Mouse (Mus musculus) forebrain, embryonic 11.5 days (tissue): ENCODE data around the gene Lama1. TPM values are rescaled to one million over a fixed set of nuclear protein-coding genes. Genes with fewer than 3 reads are reported as not detected.

Experiments
- ATAC-seq: fragments of 200-750 bp; cut with Nextera tagmentation; replicated peaks from 2 replicates; pipeline ENCODE4 v1.8.0; 2017; ENCODE audit warnings: moderate TSS enrichment; ENCODE audit not compliant: low FRiP score
- DNase-seq: peaks from one replicate; pipeline ENCODE4 v3.0.0-alpha.2; 2017; ENCODE audit warnings: low spot score
- H3K27ac ChIP-seq: fragments of 300-500 bp; sonication (generic); 2 replicates; pipeline ENCODE4 v1.5.1; 2014; ENCODE audit warnings: low read depth, low read length
- H3K27me3 ChIP-seq: fragments of 300-500 bp; sonication (generic); 2 replicates; pipeline ENCODE4 v1.6.1; 2014; ENCODE audit warnings: mild to moderate bottlenecking, low read length, mixed read lengths; ENCODE audit not compliant: control insufficient read depth, insufficient read depth
- H3K36me3 ChIP-seq: fragments of 300-500 bp; sonication (generic); 2 replicates; pipeline ENCODE4 v1.6.1; 2014; ENCODE audit warnings: mild to moderate bottlenecking, low read length, moderate library complexity, mixed read lengths; ENCODE audit not compliant: control insufficient read depth, insufficient read depth
- H3K4me1 ChIP-seq: fragments of 300-500 bp; sonication (generic); replicated peaks from 2 replicates; pipeline ENCODE4 v1.6.1; 2014; ENCODE audit warnings: low read length, mixed read lengths; ENCODE audit not compliant: control insufficient read depth, insufficient read depth
- H3K4me2 ChIP-seq: fragments of 300-500 bp; sonication (generic); 2 replicates; pipeline ENCODE4 v1.6.1; 2014; ENCODE audit warnings: low read depth, mild to moderate bottlenecking, low read length, moderate library complexity, mixed read lengths; ENCODE audit not compliant: severe bottlenecking
- H3K4me3 ChIP-seq: fragments of 300-500 bp; sonication (generic); 2 replicates; pipeline ENCODE4 v1.5.1; 2014; ENCODE audit warnings: low read depth, low read length
- H3K9ac ChIP-seq: fragments of 300-500 bp; sonication (generic); 2 replicates; pipeline ENCODE4 v1.6.1; 2014; ENCODE audit warnings: low read length
- H3K9me3 ChIP-seq: fragments of 300-500 bp; sonication (generic); 2 replicates; pipeline ENCODE4 v1.6.1; 2016; ENCODE audit warnings: low read length, mixed read lengths; ENCODE audit not compliant: control insufficient read depth
- WGBS: fragments of 180-500 bp; shearing (Covaris S2); extraction: QIAGEN DNeasy Blood & Tissue Kit; methylation state at CpG from one replicate; pipeline ENCODE4 v1.1.7; 2014; 5-methylcytosine and 5-hydroxymethylcytosine counted together
- polyA plus RNA-seq: library from polyadenylated mRNA; unstranded; fragments of >200 nt; fragmentation: Nextera tagmentation; extraction: Ambion mirVana; gene quantifications from 2 replicates; pipeline ENCODE4 v1.2.1, GENCODE M21; 2014

Lama1 gene
- polyA plus RNA-seq, 1 experiment from 2014 or later: 31.5 TPM

- H3K4me1 ChIP-seq: no peaks in the 10 kb centered on the region
- no peak for DNase-seq
- no peak overlapping the region for H3K4me2 ChIP-seq
- H3K9ac ChIP-seq: no peak overlapping the region
- no peaks in the 10 kb centered on the region for H3K9me3 ChIP-seq
- no peak overlapping the region for H3K4me3 ChIP-seq
- H3K27me3 ChIP-seq: no peaks in the 10 kb centered on the region
- H3K27ac ChIP-seq: no peak overlapping the region
- no peak for ATAC-seq
- WGBS: 69% methylated on average over 6 of the region's 6 CpGs
- no peaks in the 10 kb centered on the region for H3K36me3 ChIP-seq
These were observed 9.6 kb upstream of the Lama1 start for GRCm38 (mm10) chr17:67687505-67687904.

GRCm38 (mm10) chr17:67690689-67691088 lies 6.4 kb upstream of the Lama1 start:
- no peak overlapping the region for H3K4me3 ChIP-seq
- no peak for DNase-seq
- no peaks in the 10 kb centered on the region for H3K4me1 ChIP-seq
- H3K27me3 ChIP-seq: no peaks in the 10 kb centered on the region
- no peak overlapping the region for H3K9ac ChIP-seq
- H3K9me3 ChIP-seq: no peaks in the 10 kb centered on the region
- H3K36me3 ChIP-seq: no peaks in the 10 kb centered on the region
- no peak overlapping the region for H3K27ac ChIP-seq
- no peak for ATAC-seq
- H3K4me2 ChIP-seq: no peak overlapping the region
- 64% methylated on average over 4 of the region's 4 CpGs for WGBS

DNA sequence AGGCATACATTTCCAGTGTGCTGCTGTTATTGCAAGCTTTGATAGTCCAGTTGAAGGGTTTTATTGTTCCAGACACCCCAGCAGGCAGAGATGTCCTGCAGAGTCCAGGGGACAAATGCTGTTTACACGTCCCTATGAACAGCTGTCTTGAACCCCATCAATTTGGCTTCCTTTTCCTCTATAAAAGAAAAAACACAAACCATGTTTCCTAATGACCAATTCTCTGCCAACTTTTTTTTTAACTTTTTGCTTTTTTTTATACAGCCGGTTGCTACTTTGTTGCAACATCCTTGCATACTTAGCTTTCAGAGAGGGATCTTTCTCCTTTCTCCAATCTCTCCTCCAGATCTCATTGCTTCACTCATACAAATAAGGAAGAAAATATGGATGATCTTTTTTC lies 4.4 kb upstream of the Lama1 start:
- Histone ChIP-seq H3K9ac (no peak overlapping the region), H3K4me1 (peaks cover 2% of the 10 kb centered on the region; the same call in 1 of the 2 replicates), H3K27ac (no peak overlapping the region), H3K9me3 (no peaks in the 10 kb centered on the region), H3K4me3 (no peak overlapping the region), H3K4me2 (no peak overlapping the region), H3K36me3 (no peaks in the 10 kb centered on the region), H3K27me3 (no peaks in the 10 kb centered on the region; the same call in 1 of the 2 replicates)
- ATAC-seq (no peak), DNase-seq (no peak)
- 65% methylated on average over 2 of the region's 2 CpGs for WGBS

DNA sequence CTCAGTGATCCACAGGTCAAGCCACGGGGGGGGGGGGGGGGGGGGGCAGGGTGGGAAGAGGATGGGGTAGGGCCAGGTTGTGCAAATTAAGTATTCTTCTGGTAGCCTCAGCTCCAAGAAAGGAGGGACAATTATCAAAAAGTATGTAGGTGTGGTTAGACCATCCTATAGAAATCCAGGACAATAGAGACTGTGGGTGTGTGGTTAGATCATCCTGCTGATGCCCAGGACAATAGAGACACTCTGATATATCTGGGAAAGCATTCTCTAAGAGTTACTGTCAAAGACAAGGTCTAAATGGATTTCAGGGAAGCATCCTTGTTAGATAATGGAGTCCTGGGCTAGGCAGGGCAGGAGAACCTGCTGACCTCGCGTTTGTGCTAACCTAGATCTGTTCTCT lies 3.2 kb upstream of the Lama1 start:
- no peak overlapping the region for H3K4me3 ChIP-seq
- no peak for DNase-seq
- ATAC-seq: no peak
- H3K9ac ChIP-seq: no peak overlapping the region
- no peaks in the 10 kb centered on the region; the same call in 1 of the 2 replicates for H3K27me3 ChIP-seq
- no peaks in the 10 kb centered on the region for H3K36me3 ChIP-seq
- H3K4me1 ChIP-seq: peaks cover 2% of the 10 kb centered on the region; the same call in 1 of the 2 replicates
- WGBS: 59% methylated on average over 3 of the region's 3 CpGs
- H3K27ac ChIP-seq: no peak overlapping the region
- H3K4me2 ChIP-seq: no peak overlapping the region
- H3K9me3 ChIP-seq: no peaks in the 10 kb centered on the region

DNA sequence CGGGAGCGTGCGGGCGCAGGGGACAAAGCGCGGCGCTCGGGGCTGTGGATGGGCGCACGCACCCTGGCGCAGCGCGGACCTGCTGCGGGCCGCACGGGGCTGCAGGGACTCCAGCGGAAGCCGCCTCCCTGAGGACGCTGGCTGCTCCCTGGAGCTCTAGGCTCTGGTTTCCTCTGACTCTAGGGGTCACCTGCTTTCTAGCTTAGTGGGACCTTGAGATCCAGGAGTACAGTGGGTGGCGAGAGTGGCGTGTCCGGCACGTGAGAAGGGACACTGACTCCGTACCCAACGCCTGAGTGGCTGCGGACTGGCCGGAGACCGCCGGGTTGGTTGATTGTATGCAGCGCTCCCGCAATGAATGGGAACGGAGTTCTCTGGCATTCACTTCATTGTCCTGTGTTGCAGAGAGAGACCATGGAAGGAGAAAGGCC lies 417 bp downstream of the Lama1 start:
- WGBS: under 1% methylated on average over 32 of the region's 32 CpGs
- peaks cover 15% of the 10 kb centered on the region for H3K4me1 ChIP-seq
- no peaks in the 10 kb centered on the region; the same call in 1 of the 2 replicates for H3K27me3 ChIP-seq
- ATAC-seq (peak; percentile 67), DNase-seq (peak; percentile 78)
- H3K27ac ChIP-seq: peak overlapping the region; percentile 81
- H3K4me2 ChIP-seq: peak overlapping the region; percentile 87
- peak overlapping the region; percentile 89 for H3K9ac ChIP-seq
- H3K36me3 ChIP-seq: no peaks in the 10 kb centered on the region
- H3K9me3 ChIP-seq: no peaks in the 10 kb centered on the region
- H3K4me3 ChIP-seq: peak overlapping the region; percentile 76

GRCm38 (mm10) chr17:67698301-67698700 lies 1.2 kb downstream of the Lama1 start:
- H3K4me2 ChIP-seq: peak overlapping the region; percentile 87
- ATAC-seq (peak; percentile 87), DNase-seq (peak; percentile 88)
- under 1% methylated on average over 13 of the region's 13 CpGs for WGBS
- peak overlapping the region; percentile 82 for H3K27ac ChIP-seq
- peak overlapping the region; percentile 89 for H3K9ac ChIP-seq
- H3K4me1 ChIP-seq: peaks cover 15% of the 10 kb centered on the region
- H3K9me3 ChIP-seq: no peaks in the 10 kb centered on the region
- H3K27me3 ChIP-seq: no peaks in the 10 kb centered on the region; the same call in 1 of the 2 replicates
- peak overlapping the region; percentile 76 for H3K4me3 ChIP-seq
- no peaks in the 10 kb centered on the region for H3K36me3 ChIP-seq

DNA sequence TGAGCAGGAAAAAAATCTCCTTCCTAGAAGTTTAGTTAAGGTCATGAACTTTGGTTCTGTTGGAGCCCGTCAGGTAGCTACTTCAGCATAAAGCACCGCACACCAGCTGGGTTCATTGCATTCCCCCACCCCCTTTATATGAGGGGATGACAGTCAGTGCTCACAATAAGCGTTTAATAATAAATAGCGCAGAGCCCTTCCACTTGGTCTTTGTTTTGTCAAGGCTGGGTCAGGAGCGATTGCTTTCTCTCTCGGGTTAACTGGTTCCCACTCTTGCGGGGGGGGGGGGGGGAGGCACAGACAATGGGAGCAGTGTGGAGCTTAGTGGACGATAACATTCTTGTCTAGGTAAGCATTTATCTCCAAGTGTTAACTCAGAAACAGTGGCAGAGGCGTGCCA lies 4.7 kb downstream of the Lama1 start:
- Histone ChIP-seq H3K9me3 (no peaks in the 10 kb centered on the region), H3K27ac (no peak overlapping the region), H3K4me3 (no peak overlapping the region), H3K27me3 (no peaks in the 10 kb centered on the region), H3K36me3 (no peaks in the 10 kb centered on the region; the same call in 1 of the 2 replicates), H3K9ac (no peak overlapping the region), H3K4me2 (0 out of 2 replicates have a peak overlapping the region, but pooled peaks have one; percentile 6), H3K4me1 (peaks cover 15% of the 10 kb centered on the region)
- no peak for ATAC-seq
- no peak for DNase-seq
- WGBS: 9% methylated on average over 9 of the region's 9 CpGs

DNA sequence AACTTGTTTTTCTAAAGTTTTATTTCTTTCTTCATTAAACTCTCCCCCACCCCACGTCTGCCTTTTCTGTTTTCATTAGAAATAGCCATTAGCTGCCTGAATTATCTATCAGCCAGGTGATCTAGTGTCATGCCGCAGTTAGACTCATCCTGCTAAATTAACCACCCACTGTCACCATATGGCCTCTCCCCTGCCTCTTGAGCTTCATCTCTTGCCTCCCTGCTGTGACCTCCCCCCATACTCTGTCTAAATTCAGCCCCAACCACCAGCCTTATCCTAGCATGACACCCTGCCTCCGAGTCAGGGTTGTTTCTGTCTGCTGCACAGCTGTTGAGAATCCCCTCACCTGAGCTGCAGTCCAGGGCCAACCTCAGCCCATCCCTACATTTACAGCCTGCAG lies 5.9 kb downstream of the Lama1 start:
- Histone ChIP-seq H3K4me3 (no peak overlapping the region), H3K9me3 (no peaks in the 10 kb centered on the region), H3K27ac (no peak overlapping the region)

GRCm38 (mm10) chr17:67705035-67705769 lies 8.1 kb downstream of the Lama1 start:
- 92% methylated on average over 10 of the region's 10 CpGs for WGBS
- Histone ChIP-seq H3K9me3 (no peaks in the 10 kb centered on the region), H3K4me3 (no peak overlapping the region), H3K9ac (no peak overlapping the region), H3K4me2 (no peak overlapping the region), H3K4me1 (peaks cover 16% of the 10 kb centered on the region; the same call in 1 of the 2 replicates), H3K27me3 (no peaks in the 10 kb centered on the region), H3K27ac (no peak overlapping the region), H3K36me3 (no peaks in the 10 kb centered on the region; the same call in 1 of the 2 replicates)
- DNase-seq (no peak), ATAC-seq (no peak)

More for the DNA sequence above, 5.9 kb downstream of the Lama1 start:
- Histone ChIP-seq H3K9ac (no peak overlapping the region), H3K36me3 (no peaks in the 10 kb centered on the region; the same call in 1 of the 2 replicates), H3K4me1 (peaks cover 14% of the 10 kb centered on the region), H3K4me2 (no peak overlapping the region), H3K27me3 (no peaks in the 10 kb centered on the region)
- no peak for DNase-seq
- 52% methylated on average over 3 of the region's 3 CpGs for WGBS
- ATAC-seq: no peak
